Mouse (Mus musculus) heart, adult 2 months (tissue): Measurements from ENCODE around the gene St3gal5. TPM values are rescaled to one million over a fixed set of nuclear protein-coding genes. Genes with fewer than 3 reads are reported as not detected.

Experiments used
- DNase-seq, 2 experiments: peaks; one replicate each; pipeline ENCODE4 v3.0.0; 2021
- H3K27ac ChIP-seq: fragments of 200-600 bp; 2 replicates; pipeline ENCODE4 v1.8.1; 2022
- H3K27me3 ChIP-seq: fragments of 200-500 bp; 2 replicates; pipeline ENCODE4 v1.6.1; 2012; ENCODE audit warnings: mild to moderate bottlenecking, low read length, inconsistent platforms, mixed read lengths; ENCODE audit not compliant: control insufficient read depth, insufficient read depth
- H3K36me3 ChIP-seq: fragments of 200-500 bp; 2 replicates; pipeline ENCODE4 v1.6.1; 2012; ENCODE audit warnings: low read length, inconsistent platforms; ENCODE audit not compliant: control insufficient read depth, insufficient read depth
- H3K4me1 ChIP-seq: fragments of 200-500 bp; 2 replicates; pipeline ENCODE4 v1.6.1; 2011; ENCODE audit warnings: low read length; ENCODE audit not compliant: control insufficient read depth, insufficient read depth
- H3K4me3 ChIP-seq: fragments of 200-600 bp; 2 replicates; pipeline ENCODE4 v1.8.1; 2022
- H3K79me2 ChIP-seq: fragments of 200-500 bp; replicated peaks from 2 replicates; pipeline ENCODE4 v1.6.1; 2012; ENCODE audit warnings: mild to moderate bottlenecking, inconsistent platforms, low read length, moderate library complexity, mixed read lengths; ENCODE audit not compliant: control insufficient read depth, insufficient read depth
- H3K9ac ChIP-seq: fragments of 200-500 bp; 2 replicates; pipeline ENCODE4 v1.6.1; 2012; ENCODE audit warnings: low read depth, mild to moderate bottlenecking, control low read depth, inconsistent platforms, low read length, mixed read lengths
- CTCF ChIP-seq: fragments of 200-600 bp; IDR thresholded peaks from 2 replicates; pipeline ENCODE4 v1.8.1; 2022; ENCODE audit warnings: antibody characterized with exemption, mild to moderate bottlenecking, moderate library complexity
- EP300 ChIP-seq: fragments of 200-500 bp; IDR thresholded peaks from 2 replicates; pipeline ENCODE4 v1.6.1; 2011; ENCODE audit warnings: low read depth, low read length, control low read depth; ENCODE audit not compliant: insufficient read depth
- POLR2A ChIP-seq: fragments of 200-500 bp; IDR thresholded peaks from 2 replicates; pipeline ENCODE4 v1.6.1; 2011; ENCODE audit warnings: mild to moderate bottlenecking, low read depth, low read length, control low read depth; ENCODE audit not compliant: insufficient read depth
- WGBS: fragments of 180-500 bp; shearing (Covaris S2); methylation state at CpG from one replicate; pipeline ENCODE4 v1.1.7; 2018; 5-methylcytosine and 5-hydroxymethylcytosine counted together
- intact Hi-C: fragments of 180-260 bp; cut with DNase I; formaldehyde crosslinking; loops from one replicate; pipeline ENCODE4 v1.15.1; 2025
- polyA plus RNA-seq: library from polyadenylated mRNA; depleted of rRNA; stranded (reverse); fragments of >200 nt; gene quantifications from 2 replicates; pipeline ENCODE4 v1.2.3, GENCODE M21; 2012
- total RNA-seq, 2 experiments: library from RNA; stranded (reverse); gene quantifications; 2 replicates each; pipeline ENCODE4 v1.2.3; 2021

The St3gal5 gene
- total and polyA plus RNA-seq, 3 experiments, result 39.7 to 78.4 (median 67.6) TPM

DNA sequence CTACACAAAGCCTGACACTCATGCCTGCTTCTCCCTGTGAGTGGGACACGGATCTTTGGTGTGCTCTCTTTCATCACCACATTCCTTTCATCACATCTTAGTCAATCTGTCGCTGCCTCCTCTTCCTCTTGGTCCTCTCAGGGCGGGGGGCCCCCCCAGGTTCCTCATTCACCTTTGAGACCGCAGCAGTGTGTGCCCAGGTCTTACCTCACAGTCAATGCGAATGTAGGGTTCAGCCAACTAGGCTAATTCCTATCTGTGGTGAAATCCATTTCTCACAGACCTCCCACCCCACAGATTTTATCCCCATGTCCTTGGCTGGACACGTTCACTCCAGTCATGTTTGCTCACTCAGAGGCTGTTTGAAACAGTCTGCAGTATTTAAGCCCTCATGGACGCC, 17.5 kb downstream of the St3gal5 start:
- Histone ChIP-seq H3K27me3 (no peaks in the 10 kb centered on the region), H3K9ac (no peak overlapping the region), H3K4me3 (no peak overlapping the region), H3K36me3 (no peaks in the 10 kb centered on the region), H3K79me2 (peaks cover 2% of the 10 kb centered on the region; the same call in 1 of the 2 replicates), H3K4me1 (no peaks in the 10 kb centered on the region), H3K27ac (no peak overlapping the region)
- DNase-seq, result no peak
- WGBS, result 78% methylated on average over 7 of the region's 7 CpGs
- intact Hi-C loops, result no loop called here
- TF ChIP-seq CTCF (no peak), EP300 (no peak), POLR2A (no peak)

DNA sequence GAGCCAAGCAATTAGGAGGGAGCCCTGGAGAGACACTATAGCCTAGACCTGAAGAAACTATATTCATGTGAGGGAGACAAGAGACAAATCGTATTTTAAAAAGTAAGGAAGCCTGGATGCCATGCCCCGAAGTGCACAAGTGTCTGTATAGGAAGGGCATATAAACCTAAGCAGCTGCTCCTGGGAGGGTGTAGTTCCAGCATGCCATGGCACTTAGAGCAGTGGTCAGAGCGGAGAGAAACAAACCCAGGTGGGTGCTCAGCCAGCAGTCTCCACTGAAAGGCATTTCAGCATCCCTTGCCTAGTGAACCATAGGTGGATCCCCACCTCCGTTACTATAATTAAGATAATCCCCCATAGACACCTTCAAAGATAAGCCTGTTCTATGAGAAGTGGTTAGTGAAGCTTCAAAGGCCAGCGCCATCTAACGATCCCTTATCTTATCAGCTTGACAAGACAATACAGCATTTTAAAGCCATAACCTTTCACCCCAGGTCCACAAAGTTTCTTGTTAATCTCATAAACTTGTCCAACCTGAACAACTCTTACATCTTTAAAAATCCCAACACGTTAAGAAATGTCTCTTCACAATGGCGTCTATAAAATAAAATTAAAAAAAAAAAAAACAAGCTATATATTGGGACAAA, 20.1 kb downstream of the St3gal5 start:
- DNase-seq, result no peak
- 82% methylated on average over 8 of the region's 8 CpGs for WGBS
- intact Hi-C loops, result no loop called here
- no peak overlapping the region for H3K9ac ChIP-seq
- H3K27ac ChIP-seq, result no peak overlapping the region
- peaks cover 4% of the 10 kb centered on the region; the same call in 1 of the 2 replicates for H3K4me1 ChIP-seq
- peaks cover 5% of the 10 kb centered on the region; the same call in 1 of the 2 replicates for H3K36me3 ChIP-seq
- H3K79me2 ChIP-seq, result peaks cover 2% of the 10 kb centered on the region; the same call in 1 of the 2 replicates
- H3K4me3 ChIP-seq, result no peak overlapping the region
- no peak for TF ChIP-seq POLR2A
- no peak for TF ChIP-seq CTCF
- no peak for TF ChIP-seq EP300
- H3K27me3 ChIP-seq, result no peaks in the 10 kb centered on the region

DNA sequence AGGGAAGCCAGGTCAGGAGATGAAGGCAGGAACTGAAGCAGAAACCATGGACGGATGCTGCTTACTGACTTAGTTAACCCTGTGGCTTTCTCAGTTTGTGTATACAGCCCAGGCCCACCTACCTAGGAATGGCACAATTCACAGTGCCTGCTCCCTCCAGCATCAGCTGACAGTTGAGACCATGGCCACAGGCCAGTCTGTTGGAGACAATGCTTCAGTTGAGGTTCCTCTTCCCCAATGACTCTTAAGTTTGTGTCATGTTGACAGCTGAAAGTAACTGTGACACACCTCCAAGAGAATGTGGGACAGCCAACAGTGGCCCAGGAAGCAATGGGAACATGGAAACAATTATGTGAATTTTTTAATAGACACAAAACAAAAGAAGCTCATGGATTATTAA, 22.5 kb downstream of the St3gal5 start:
- Histone ChIP-seq H3K27ac (no peak overlapping the region), H3K4me1 (peaks cover 4% of the 10 kb centered on the region; the same call in 1 of the 2 replicates), H3K36me3 (peaks cover 5% of the 10 kb centered on the region; the same call in 1 of the 2 replicates), H3K4me3 (no peak overlapping the region), H3K79me2 (peaks cover 2% of the 10 kb centered on the region), H3K9ac (no peak overlapping the region), H3K27me3 (no peaks in the 10 kb centered on the region)
- WGBS, result 58% methylated on average over 1 of the region's 1 CpGs
- DNase-seq, result no peak
- no peak for TF ChIP-seq EP300
- no peak for TF ChIP-seq POLR2A
- no peak for TF ChIP-seq CTCF
- intact Hi-C loops, result no loop called here

DNA sequence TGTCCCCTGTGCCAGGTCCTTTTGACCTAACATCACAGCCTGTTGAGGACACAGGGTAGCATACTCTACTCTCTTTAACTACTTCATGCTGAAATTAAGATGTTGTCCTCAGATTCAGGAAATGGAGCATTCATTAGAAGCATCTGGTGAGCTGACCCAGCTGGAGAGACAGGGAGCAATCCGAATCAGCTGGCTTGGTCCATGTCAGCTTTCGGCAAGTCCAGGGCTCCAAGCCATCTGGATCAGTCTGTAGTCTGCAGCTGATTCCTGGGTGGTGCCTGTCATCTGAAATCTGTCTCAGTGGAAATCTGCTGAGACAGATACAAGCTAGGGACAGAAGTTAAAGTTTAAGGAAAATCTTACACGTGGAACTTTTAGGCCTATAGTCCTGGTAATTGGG, 23.9 kb downstream of the St3gal5 start:
- Histone ChIP-seq H3K36me3 (peaks cover 5% of the 10 kb centered on the region; the same call in 1 of the 2 replicates), H3K4me1 (peaks cover 4% of the 10 kb centered on the region; the same call in 1 of the 2 replicates), H3K9ac (no peak overlapping the region), H3K79me2 (peaks cover 2% of the 10 kb centered on the region), H3K27ac (no peak overlapping the region), H3K27me3 (no peaks in the 10 kb centered on the region), H3K4me3 (no peak overlapping the region)
- DNase-seq, result peak; percentile 42 to 49
- TF ChIP-seq EP300 (0 out of 2 replicates have a peak, but pooled peaks have one; percentile 45), CTCF (no peak), POLR2A (no peak)
- 19% methylated on average over 3 of the region's 3 CpGs for WGBS
- intact Hi-C loops, result no loop called here

DNA sequence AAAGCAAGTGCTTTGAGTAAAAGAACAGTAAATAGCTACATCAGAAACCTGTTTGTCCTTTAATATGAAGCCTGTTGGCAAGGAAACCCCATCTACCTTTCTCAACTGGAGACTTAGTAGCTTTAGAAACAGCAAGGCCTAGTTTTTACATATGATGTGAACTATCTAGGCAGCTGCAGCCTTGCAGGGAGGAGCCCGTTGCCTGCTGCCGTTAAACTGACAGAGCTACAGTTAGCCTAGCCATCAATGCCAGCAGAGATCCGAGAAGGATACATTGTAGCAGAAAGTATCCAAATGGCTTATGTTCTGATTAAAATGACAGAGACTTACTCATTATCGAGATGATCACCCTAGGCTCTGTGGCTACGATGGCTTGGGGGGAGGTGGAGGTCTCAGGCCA, 25.1 kb downstream of the St3gal5 start:
- peaks cover 2% of the 10 kb centered on the region for H3K79me2 ChIP-seq
- intact Hi-C loops, result no loop called here
- H3K9ac ChIP-seq, result no peak overlapping the region
- peaks cover 5% of the 10 kb centered on the region; the same call in 1 of the 2 replicates for H3K36me3 ChIP-seq
- TF ChIP-seq POLR2A (no peak), CTCF (no peak), EP300 (no peak)
- WGBS, result 89% methylated on average over 5 of the region's 5 CpGs
- no peak overlapping the region for H3K27ac ChIP-seq
- H3K27me3 ChIP-seq, result no peaks in the 10 kb centered on the region
- no peak for DNase-seq
- H3K4me3 ChIP-seq, result no peak overlapping the region
- peaks cover 4% of the 10 kb centered on the region; the same call in 1 of the 2 replicates for H3K4me1 ChIP-seq
